ENCODE assay signal across 8 mouse cellular contexts in genomic region chr9:89219668-89220067, GRCm38 (mm10). TPM values are rescaled to one million over a fixed set of nuclear protein-coding genes. Genes with fewer than 3 reads are reported as not detected.
"Had no signal": no experiment of that assay in that cellular context is flagged by ENCODE, and none has a peak within 500 bp of the region (broad histone marks: within the 10 kb centered on the region; RNA-seq: fewer than 3 reads in every experiment).

No protein-coding gene starts in this region.

RNA-seq across cellular contexts. Expression of gene Gm29094, which starts 20.5 kb away (rescaled TPM):
- total RNA-seq: neutrophil, adult 5-6 weeks had no signal
- polyA plus RNA-seq: small intestine, adult 2 months; spleen, adult 2 months; stomach, embryonic 14.5 days; stomach, postnatal 0 days; testis, adult 2 months; thymus, adult 2 months; urinary bladder, adult 2 months had no signal

RNA-seq across cellular contexts. Expression of gene Bcl2a1b, which starts 20.7 kb away (rescaled TPM):
- polyA plus RNA-seq: testis, adult 2 months had no signal
